Mouse (Mus musculus) midbrain, embryonic 12.5 days (tissue): ENCODE measurements around the gene Sumo1. TPM values are rescaled to one million over a fixed set of nuclear protein-coding genes. Genes with fewer than 3 reads are reported as not detected.

Source experiments
- ATAC-seq: fragments of 200-750 bp; cut with Nextera tagmentation; 2 replicates; pipeline ENCODE4 v1.8.0; 2017; ENCODE audit warnings: low read depth, moderate TSS enrichment, moderate library complexity; ENCODE audit not compliant: low FRiP score
- H3K27ac ChIP-seq: fragments of 300-500 bp; sonication (generic); replicated peaks from 2 replicates; pipeline ENCODE4 v1.5.1; 2016; ENCODE audit warnings: mild to moderate bottlenecking
- H3K27me3 ChIP-seq: fragments of 300-500 bp; sonication (generic); 2 replicates; pipeline ENCODE4 v1.6.1; 2016; ENCODE audit warnings: mild to moderate bottlenecking
- H3K36me3 ChIP-seq: fragments of 300-500 bp; sonication (generic); 2 replicates; pipeline ENCODE4 v1.6.1; 2016
- H3K4me1 ChIP-seq: fragments of 300-500 bp; sonication (generic); 2 replicates; pipeline ENCODE4 v1.6.1; 2016
- H3K4me2 ChIP-seq: fragments of 300-500 bp; sonication (generic); replicated peaks from 2 replicates; pipeline ENCODE4 v1.6.1; 2016; ENCODE audit warnings: mild to moderate bottlenecking, moderate library complexity
- H3K4me3 ChIP-seq: fragments of 300-500 bp; sonication (generic); 2 replicates; pipeline ENCODE4 v1.5.1; 2016; ENCODE audit warnings: mild to moderate bottlenecking
- H3K9ac ChIP-seq: fragments of 300-500 bp; sonication (generic); replicated peaks from 2 replicates; pipeline ENCODE4 v1.6.1; 2016; ENCODE audit warnings: mild to moderate bottlenecking, moderate library complexity
- H3K9me3 ChIP-seq: fragments of 300-500 bp; sonication (generic); 2 replicates; pipeline ENCODE4 v1.6.1; 2016; ENCODE audit warnings: mild to moderate bottlenecking
- WGBS: fragments of 180-500 bp; shearing (Covaris S2); methylation state at CpG from one replicate; pipeline ENCODE4 v1.1.7; 2016; 5-methylcytosine and 5-hydroxymethylcytosine counted together
- polyA plus RNA-seq: library from polyadenylated mRNA; unstranded; fragments of >200 nt; fragmentation: Nextera tagmentation; extraction: Ambion mirVana; gene quantifications from 2 replicates; pipeline ENCODE4 v1.2.1, GENCODE M21; 2016

Sumo1 gene
- polyA plus RNA-seq, 1 experiment from 2014 or later: 481 TPM

GRCm38 (mm10) chr1:59607071-59607470 is 63.6 kb downstream of the Sumo1 start:
- no peaks in the 10 kb centered on the region for H3K4me1 ChIP-seq
- ATAC-seq: no peak
- peaks cover 4% of the 10 kb centered on the region; the same call in 1 of the 2 replicates for H3K27me3 ChIP-seq
- no peaks in the 10 kb centered on the region for H3K9me3 ChIP-seq
- 55% methylated on average over 7 of the region's 7 CpGs for WGBS
- no peak overlapping the region for H3K27ac ChIP-seq
- no peak overlapping the region for H3K4me2 ChIP-seq
- H3K9ac ChIP-seq: no peak overlapping the region
- H3K36me3 ChIP-seq: no peaks in the 10 kb centered on the region
- no peak overlapping the region for H3K4me3 ChIP-seq

- Histone ChIP-seq H3K4me3 (no peak overlapping the region), H3K9ac (no peak overlapping the region), H3K27ac (no peak overlapping the region), H3K4me2 (no peak overlapping the region), H3K9me3 (no peaks in the 10 kb centered on the region), H3K4me1 (no peaks in the 10 kb centered on the region), H3K27me3 (peaks cover 4% of the 10 kb centered on the region; the same call in 1 of the 2 replicates), H3K36me3 (no peaks in the 10 kb centered on the region)
- no peak for ATAC-seq
- 88% methylated on average over 13 of the region's 13 CpGs for WGBS
Observed at GRCm38 (mm10) chr1:59606479-59606878, 64.2 kb downstream of the Sumo1 start.

- no peak for ATAC-seq
Observed at GRCm38 (mm10) chr1:59603893-59604292, 66.7 kb downstream of the Sumo1 start.

GRCm38 (mm10) chr1:59603417-59603712 is 67.3 kb downstream of the Sumo1 start:
- no peak overlapping the region for H3K4me2 ChIP-seq
- ATAC-seq: no peak
- no peak overlapping the region for H3K27ac ChIP-seq
- no peak overlapping the region for H3K4me3 ChIP-seq
- H3K27me3 ChIP-seq: peaks cover 4% of the 10 kb centered on the region; the same call in 1 of the 2 replicates
- no peaks in the 10 kb centered on the region for H3K36me3 ChIP-seq
- 96% methylated on average over 2 of the region's 2 CpGs for WGBS
- 0 out of 2 replicates have a peak overlapping the region, but pooled peaks have one; percentile 28 for H3K9ac ChIP-seq
- H3K4me1 ChIP-seq: no peaks in the 10 kb centered on the region
- H3K9me3 ChIP-seq: no peaks in the 10 kb centered on the region

More at GRCm38 (mm10) chr1:59603893-59604292, 66.7 kb downstream of the Sumo1 start:
- Histone ChIP-seq H3K27ac (no peak overlapping the region), H3K4me3 (no peak overlapping the region), H3K9me3 (no peaks in the 10 kb centered on the region), H3K27me3 (peaks cover 4% of the 10 kb centered on the region; the same call in 1 of the 2 replicates), H3K9ac (0 out of 2 replicates have a peak overlapping the region, but pooled peaks have one; percentile 28), H3K4me2 (0 out of 2 replicates have a peak overlapping the region, but pooled peaks have one; percentile 13), H3K36me3 (no peaks in the 10 kb centered on the region), H3K4me1 (no peaks in the 10 kb centered on the region)
- 19% methylated on average over 11 of the region's 11 CpGs for WGBS

- Histone ChIP-seq H3K4me3 (no peak overlapping the region), H3K36me3 (no peaks in the 10 kb centered on the region), H3K9ac (no peak overlapping the region), H3K27me3 (peaks cover 4% of the 10 kb centered on the region; the same call in 1 of the 2 replicates), H3K4me2 (no peak overlapping the region), H3K27ac (no peak overlapping the region), H3K9me3 (no peaks in the 10 kb centered on the region), H3K4me1 (no peaks in the 10 kb centered on the region)
- 68% methylated on average over 11 of the region's 11 CpGs for WGBS
- no peak for ATAC-seq
Observed at GRCm38 (mm10) chr1:59602531-59603416, 67.9 kb downstream of the Sumo1 start.

GRCm38 (mm10) chr1:59595609-59596008 is 75.0 kb downstream of the Sumo1 start:
- H3K36me3 ChIP-seq: no peaks in the 10 kb centered on the region
- no peak overlapping the region for H3K9ac ChIP-seq
- H3K27me3 ChIP-seq: peaks cover 39% of the 10 kb centered on the region
- 89% methylated on average over 9 of the region's 9 CpGs for WGBS
- ATAC-seq: no peak
- no peaks in the 10 kb centered on the region for H3K9me3 ChIP-seq
- H3K4me2 ChIP-seq: no peak overlapping the region
- no peak overlapping the region for H3K4me3 ChIP-seq
- H3K4me1 ChIP-seq: peaks cover 22% of the 10 kb centered on the region
- H3K27ac ChIP-seq: no peak overlapping the region

- no peak for ATAC-seq
- Histone ChIP-seq H3K9me3 (no peaks in the 10 kb centered on the region), H3K36me3 (no peaks in the 10 kb centered on the region), H3K4me1 (peaks cover 22% of the 10 kb centered on the region), H3K27ac (no peak overlapping the region), H3K4me2 (no peak overlapping the region), H3K9ac (no peak overlapping the region), H3K27me3 (peaks cover 48% of the 10 kb centered on the region), H3K4me3 (no peak overlapping the region)
- 85% methylated on average over 11 of the region's 11 CpGs for WGBS
Observed at GRCm38 (mm10) chr1:59594586-59595266, 75.9 kb downstream of the Sumo1 start.

GRCm38 (mm10) chr1:59593622-59594035 is 77.0 kb downstream of the Sumo1 start:
- no peaks in the 10 kb centered on the region for H3K36me3 ChIP-seq
- H3K4me2 ChIP-seq: no peak overlapping the region
- ATAC-seq: no peak
- H3K27me3 ChIP-seq: peaks cover 49% of the 10 kb centered on the region
- H3K27ac ChIP-seq: no peak overlapping the region
- H3K4me1 ChIP-seq: peaks cover 22% of the 10 kb centered on the region
- H3K4me3 ChIP-seq: no peak overlapping the region
- H3K9ac ChIP-seq: no peak overlapping the region
- 77% methylated on average over 2 of the region's 2 CpGs for WGBS
- H3K9me3 ChIP-seq: no peaks in the 10 kb centered on the region

GRCm38 (mm10) chr1:59592876-59593275 is 77.8 kb downstream of the Sumo1 start:
- peak overlapping the region; percentile 45 for H3K4me2 ChIP-seq
- H3K27me3 ChIP-seq: peaks cover 49% of the 10 kb centered on the region
- peak; percentile 49; the same call in 1 of the 2 replicates for ATAC-seq

GRCm38 (mm10) chr1:59592359-59592758 is 78.3 kb downstream of the Sumo1 start:
- no peak; the same call in 1 of the 2 replicates for ATAC-seq
- WGBS: 7% methylated on average over 10 of the region's 10 CpGs
- Histone ChIP-seq H3K36me3 (no peaks in the 10 kb centered on the region), H3K9me3 (no peaks in the 10 kb centered on the region), H3K4me1 (peaks cover 22% of the 10 kb centered on the region), H3K27ac (no peak overlapping the region), H3K27me3 (peaks cover 49% of the 10 kb centered on the region), H3K9ac (no peak overlapping the region; the same call in 1 of the 2 replicates), H3K4me3 (peak overlapping the region; percentile 24; the same call in 1 of the 2 replicates), H3K4me2 (peak overlapping the region; percentile 45)

More at GRCm38 (mm10) chr1:59592876-59593275, 77.8 kb downstream of the Sumo1 start:
- H3K36me3 ChIP-seq: no peaks in the 10 kb centered on the region
- WGBS: 9% methylated on average over 12 of the region's 12 CpGs
- H3K4me3 ChIP-seq: peak overlapping the region; percentile 24; the same call in 1 of the 2 replicates
- no peak overlapping the region for H3K9ac ChIP-seq
- H3K9me3 ChIP-seq: no peaks in the 10 kb centered on the region
- no peak overlapping the region for H3K27ac ChIP-seq
- H3K4me1 ChIP-seq: peaks cover 22% of the 10 kb centered on the region

GRCm38 (mm10) chr1:59589271-59589670 is 81.4 kb downstream of the Sumo1 start:
- Histone ChIP-seq H3K4me2 (no peak overlapping the region), H3K27ac (no peak overlapping the region), H3K4me1 (peaks cover 30% of the 10 kb centered on the region), H3K4me3 (no peak overlapping the region), H3K36me3 (no peaks in the 10 kb centered on the region), H3K9ac (no peak overlapping the region), H3K9me3 (no peaks in the 10 kb centered on the region), H3K27me3 (peaks cover 42% of the 10 kb centered on the region)
- no peak for ATAC-seq
- 64% methylated on average over 1 of the region's 1 CpGs for WGBS
